Mouse (Mus musculus) heart, adult 10 weeks (tissue): ENCODE measurements around the gene Gm10778. TPM values are rescaled to one million over a fixed set of nuclear protein-coding genes. Genes with fewer than 3 reads are reported as not detected.

Experiments used
- polyA plus RNA-seq: library from polyadenylated mRNA; stranded (reverse); fragments of 350-450 nt; fragmentation: Illumina TruSeq; extraction: RNeasy Lipid Tissue Mini Kit (QIAGEN cat#74804); gene quantifications from one replicate; pipeline ENCODE4 v1.2.3, GENCODE M21; 2014; ENCODE audit warnings: low read depth, low replicate concordance

Gm10778 gene
- polyA plus RNA-seq, result 2.7 TPM

DNA sequence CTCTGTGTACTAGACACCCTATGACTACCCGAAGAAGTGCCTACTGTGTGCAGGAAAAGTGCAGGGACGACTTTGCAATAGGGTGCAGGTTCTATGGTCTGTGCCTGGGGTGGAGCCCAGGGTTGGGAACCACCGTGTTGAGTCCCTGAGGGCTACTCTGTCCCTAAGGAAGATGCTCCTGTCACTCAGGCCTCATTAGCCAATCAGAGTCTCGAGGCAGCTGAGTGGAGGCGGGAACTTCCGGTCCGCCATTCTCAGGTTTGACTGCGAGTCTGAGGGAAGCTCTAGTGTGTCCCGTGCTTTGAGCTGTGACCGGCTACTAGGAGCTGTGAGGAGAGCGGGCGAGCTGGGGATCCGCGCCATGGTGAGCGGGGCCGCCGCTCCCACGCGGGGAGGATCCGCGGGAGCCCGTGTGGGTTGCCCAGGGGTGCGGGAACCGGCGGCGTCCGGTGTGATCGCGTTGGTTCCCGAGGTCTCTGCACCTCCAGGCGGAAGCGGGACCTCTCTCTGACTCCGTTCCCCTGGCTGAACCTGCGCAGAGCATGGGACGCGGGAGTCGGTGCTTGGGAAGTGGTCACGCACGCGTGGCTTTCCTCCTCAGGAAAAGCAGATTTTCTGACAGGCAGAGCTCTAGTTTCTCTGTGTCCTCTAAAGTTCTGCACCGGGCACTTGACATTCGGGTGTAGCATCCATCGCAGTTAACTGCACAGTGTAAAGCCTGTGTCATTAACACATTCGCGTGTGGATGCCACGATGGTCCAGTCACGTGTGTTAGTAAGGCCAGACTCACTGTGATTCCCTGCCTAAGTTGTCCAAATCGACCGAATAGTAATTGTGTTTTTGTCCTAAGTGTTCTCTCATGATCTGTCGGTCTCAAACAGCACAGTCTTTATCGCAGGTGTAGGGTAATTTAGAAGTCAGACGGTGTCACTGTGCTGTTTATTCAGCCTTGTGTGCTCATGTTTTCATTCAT is at the start of gene Gm10778:
TSS of gene Gm10778 (plus strand) at position 257 of the 973 bp plus-strand sequence.

GRCm38 (mm10) chr10:81600738-81601203 is 48.1 kb upstream of the Gm10778 start, which contains the start of gene Tle6:
Tle6 (minus strand) TSS chr10:81601073.

DNA sequence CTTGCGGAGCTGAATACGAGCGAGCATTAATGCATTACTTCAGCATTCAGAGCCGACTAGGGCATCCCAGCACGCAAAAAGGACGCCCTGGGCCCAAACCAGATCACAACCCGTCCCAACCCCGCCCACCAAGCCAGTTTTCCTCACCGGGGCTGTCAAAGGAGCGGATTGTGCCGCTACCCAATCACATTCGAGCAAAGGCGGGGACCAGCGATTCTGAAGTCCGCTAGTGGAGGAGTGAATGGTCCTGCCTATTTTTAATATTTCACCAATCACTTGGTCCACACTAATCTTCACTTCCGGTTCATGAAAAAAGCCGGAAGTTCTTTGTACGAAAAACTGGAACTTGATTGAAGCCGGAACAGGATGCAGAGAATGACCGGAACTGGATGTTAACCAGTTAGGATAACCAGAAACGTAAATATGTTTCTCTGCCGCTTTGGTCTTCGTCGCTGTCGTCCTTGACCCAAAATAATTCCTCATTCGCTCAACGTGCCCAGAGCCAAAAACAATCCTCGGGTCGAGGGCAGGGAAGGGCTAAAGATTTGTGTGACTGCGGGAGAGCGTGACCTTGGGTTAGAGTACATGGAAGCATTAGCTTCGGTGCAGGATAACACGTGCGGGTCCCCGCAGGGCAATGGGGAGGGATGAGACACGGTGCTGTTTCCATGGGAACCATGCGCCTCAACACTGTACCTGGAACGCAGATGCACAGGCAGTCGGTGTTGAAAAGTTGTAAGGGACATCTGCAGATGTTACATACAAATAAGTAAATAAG is 42.7 kb upstream of the Gm10778 start, which contains the start of gene BC025920:
TSS of gene BC025920 (plus strand) at position 297 of the 778 bp plus-strand sequence.

GRCm38 (mm10) chr10:81626994-81627835 is 21.6 kb upstream of the Gm10778 start, which contains the start of gene Sirt6:
Sirt6 (minus strand) TSS chr10:81627797.

GRCm38 (mm10) chr10:81628390-81628789 is 20.5 kb upstream of the Gm10778 start, which contains the start of gene Ankrd24:
Ankrd24 (plus strand) TSS chr10:81628540.

DNA sequence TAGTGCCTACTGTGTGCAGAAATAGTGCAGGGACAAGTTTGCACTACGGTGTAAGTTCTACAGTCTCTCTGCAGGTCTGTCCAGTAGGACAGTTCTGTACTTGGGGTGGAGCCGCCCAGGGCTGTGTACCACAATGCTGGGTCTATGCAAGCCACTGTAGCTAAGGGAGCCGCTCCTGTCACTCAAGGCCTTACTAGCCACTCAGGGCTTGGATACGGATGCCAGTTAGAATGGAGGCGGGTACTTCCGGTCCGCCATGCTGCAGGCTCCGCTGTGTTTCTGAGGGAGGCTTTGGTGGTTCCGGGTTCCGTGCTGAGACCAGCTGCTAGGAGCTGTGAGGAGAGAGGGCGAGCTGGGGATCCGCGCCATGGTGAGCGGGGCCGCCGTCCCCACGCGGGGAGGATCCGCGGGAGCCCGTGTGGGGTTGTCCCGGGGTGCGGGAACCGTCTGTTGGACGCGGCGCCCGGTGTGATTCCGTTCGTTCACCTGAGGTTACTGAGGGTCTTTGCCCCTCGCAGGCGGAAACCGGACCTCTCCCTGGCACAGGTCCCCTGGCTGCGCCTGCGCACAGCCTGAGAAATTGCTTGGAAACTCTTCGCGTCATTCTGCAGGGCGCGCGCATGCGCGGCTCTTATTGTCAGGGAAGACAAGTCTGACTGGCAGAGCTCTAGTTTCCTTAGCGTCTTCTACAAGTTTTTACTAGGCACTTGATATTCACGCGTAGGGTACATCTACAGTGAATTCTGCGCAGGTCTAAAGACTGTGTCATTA is 55.9 kb downstream of the Gm10778 start, which contains the start of gene Zfp433:
TSS of gene Zfp433 (plus strand) at position 295 of the 771 bp plus-strand sequence.

Other genes with a start within 250 kb of the Gm10778 start
- gene Nfic, start 193.4 kb upstream of the Gm10778 start, polyA plus RNA-seq, result 69.1 TPM
- 0.50 TPM for gene Celf5, start 166.3 kb upstream of the Gm10778 start, polyA plus RNA-seq
- 59.9 TPM for gene Ncln, start 152.7 kb upstream of the Gm10778 start, polyA plus RNA-seq
- 0.65 TPM for gene S1pr4, start 148.9 kb upstream of the Gm10778 start, polyA plus RNA-seq
- gene Gna15, start 124.8 kb upstream of the Gm10778 start, polyA plus RNA-seq, result 2.3 TPM
- 52.1 TPM for gene Gna11, start 103.9 kb upstream of the Gm10778 start, polyA plus RNA-seq
- gene Aes, start 89.6 kb upstream of the Gm10778 start, polyA plus RNA-seq, result 1,032 TPM
- 16.3 TPM for gene Tle2, start 74.5 kb upstream of the Gm10778 start, polyA plus RNA-seq
- 14.7 TPM for gene Tle6, start 48.0 kb upstream of the Gm10778 start, polyA plus RNA-seq
- 5.9 TPM for gene BC025920, start 42.8 kb upstream of the Gm10778 start, polyA plus RNA-seq
- gene Sirt6, start 21.3 kb upstream of the Gm10778 start, polyA plus RNA-seq, result 8.1 TPM
- gene Ankrd24, start 20.5 kb upstream of the Gm10778 start, polyA plus RNA-seq, result 19.0 TPM
- gene Zfp433, start 55.8 kb downstream of the Gm10778 start, polyA plus RNA-seq, result 4.7 TPM
- 3.5 TPM for gene Gm3055, start 122.1 kb downstream of the Gm10778 start, polyA plus RNA-seq
- gene Gm4767, start 163.1 kb downstream of the Gm10778 start, polyA plus RNA-seq, result 0.68 TPM
- 2.2 TPM for gene Gm32687, start 214.9 kb downstream of the Gm10778 start, polyA plus RNA-seq